Mouse (Mus musculus): ENCODE measurements around the gene Agap2. TPM values are rescaled to one million over a fixed set of nuclear protein-coding genes. Genes with fewer than 3 reads are reported as not detected.
A peak's percentile ranks its signal among the peaks of the same experiment; 100 is the strongest.

The Agap2 gene
- 0.72 and 0.85 TPM in 2 replicates for polyA plus RNA-seq (2011; ENCODE audit: insufficient read depth, insufficient read length, low read depth, missing spikeins)

DNA sequence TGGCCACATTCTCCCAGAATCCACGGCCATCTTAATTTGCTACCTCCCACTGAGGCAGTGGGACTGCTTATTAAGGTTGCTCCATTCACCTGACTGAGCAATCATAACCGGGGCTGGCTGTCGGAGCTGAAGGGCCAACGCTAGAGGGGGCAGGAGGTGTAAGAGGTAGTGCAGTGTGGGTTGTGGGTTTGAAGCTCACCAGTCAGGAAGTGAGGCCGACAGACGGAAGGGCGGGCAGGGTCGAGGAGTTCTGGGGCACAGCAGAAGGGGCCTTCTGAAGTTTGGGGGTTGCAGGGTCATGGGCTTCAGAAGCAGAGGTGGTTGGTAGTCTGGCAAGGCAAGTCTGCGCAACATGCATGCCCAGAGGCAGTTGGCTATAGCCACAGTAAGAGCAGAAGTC is at the start of gene Agap2:
Gene Agap2 (plus strand): TSS at position 205 of the 400 bp plus-strand sequence.
- H3K27ac ChIP-seq (ENCODE audit: insufficient read depth, low read length): no peak within 1 kb of the TSS
- TF ChIP-seq EP300 (IDR thresholded peaks at IDR 0.05; ENCODE audit: insufficient read depth, low read depth, low read length): no peak
- peak; percentile 29 for TF ChIP-seq CTCF (IDR thresholded peaks at IDR 0.05; ENCODE audit: low read depth, low read length)
- H3K36me3 ChIP-seq (ENCODE audit: control insufficient read depth, insufficient read depth, low read length, poor library complexity, severe bottlenecking): no peaks in the 10 kb centered on the region
- H3K4me3 ChIP-seq (ENCODE audit: low read depth, low read length): no peak within 1 kb of the TSS
- H3K27me3 ChIP-seq (ENCODE audit: control insufficient read depth, insufficient read depth, low read length, poor library complexity, severe bottlenecking): peaks cover 13% of the 10 kb centered on the region
- H3K4me1 ChIP-seq (ENCODE audit: control insufficient read depth, insufficient read depth, low read length): peaks cover 2% of the 10 kb centered on the region
- H3K9me3 ChIP-seq (replicated peaks; ENCODE audit: control insufficient read depth, insufficient read depth, low read length, poor library complexity, severe bottlenecking): no peaks in the 10 kb centered on the region
- H3K9ac ChIP-seq (ENCODE audit: low read depth, poor library complexity, severe bottlenecking): no peak within 1 kb of the TSS

DNA sequence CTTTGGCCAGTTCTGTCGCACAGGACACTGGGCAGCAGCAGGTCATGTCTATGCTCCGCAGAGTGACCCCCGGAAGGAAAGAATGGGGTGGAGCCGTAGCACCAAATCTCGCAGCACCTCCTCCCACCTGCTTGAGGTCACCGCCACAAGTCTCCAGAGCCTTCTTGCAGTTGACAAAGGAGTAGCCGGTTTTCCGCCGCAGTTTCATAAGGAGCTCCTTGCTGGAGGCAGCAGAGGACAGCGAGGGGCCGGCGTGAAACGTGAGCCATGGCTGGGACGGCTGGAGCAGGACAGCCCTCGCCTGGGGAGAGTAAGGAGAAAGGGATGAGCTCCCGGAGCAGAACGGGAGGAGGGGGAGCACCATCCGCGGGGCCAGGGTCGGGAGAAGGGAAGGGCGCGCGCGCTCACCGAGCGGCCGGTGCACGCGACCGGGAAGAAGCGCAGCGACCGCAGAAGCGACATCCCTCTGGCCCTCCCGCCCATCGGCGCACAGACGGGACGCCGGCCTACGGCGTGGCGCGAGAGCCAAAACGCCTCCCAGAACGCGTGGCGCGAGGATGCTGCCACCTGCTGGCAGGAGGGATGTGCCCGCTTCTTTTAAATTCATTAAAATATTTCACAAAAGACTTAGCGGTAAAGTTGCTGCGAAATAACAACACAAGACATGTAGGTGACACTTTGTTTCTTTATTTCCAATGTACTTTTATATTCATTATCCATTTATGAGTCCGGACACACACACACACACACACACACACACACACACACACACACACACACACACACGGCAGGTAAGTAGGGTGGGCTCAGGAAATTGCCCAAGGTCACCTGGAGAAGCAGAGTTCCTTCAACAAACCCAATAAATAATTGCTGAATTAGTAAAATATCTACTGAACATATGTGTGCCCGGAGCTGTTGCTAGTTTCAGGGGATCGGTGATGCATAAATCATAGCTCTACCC is 44.5 kb upstream of the Agap2 start, which contains the start of gene Tsfm:
Gene Tsfm (minus strand): TSS at position 505 of the 961 bp plus-strand sequence.
- peak within 1 kb of the TSS; percentile 79 for H3K9ac ChIP-seq (ENCODE audit: low read depth, poor library complexity, severe bottlenecking)
- H3K9me3 ChIP-seq (replicated peaks; ENCODE audit: control insufficient read depth, insufficient read depth, low read length, poor library complexity, severe bottlenecking): no peaks in the 10 kb centered on the region
- H3K27me3 ChIP-seq (ENCODE audit: control insufficient read depth, insufficient read depth, low read length, poor library complexity, severe bottlenecking): no peaks in the 10 kb centered on the region
- H3K4me3 ChIP-seq (ENCODE audit: low read depth, low read length): peak within 1 kb of the TSS; percentile 93
- H3K36me3 ChIP-seq (ENCODE audit: control insufficient read depth, insufficient read depth, low read length, poor library complexity, severe bottlenecking): peaks cover 21% of the 10 kb centered on the region
- 0 out of 2 replicates have a peak within 1 kb of the TSS, but pooled peaks have one; percentile 4 for H3K27ac ChIP-seq (ENCODE audit: insufficient read depth, low read length)
- no peaks in the 10 kb centered on the region for H3K4me1 ChIP-seq (ENCODE audit: control insufficient read depth, insufficient read depth, low read length)
- TF ChIP-seq EP300 (IDR thresholded peaks at IDR 0.05; ENCODE audit: insufficient read depth, low read depth, low read length) (peak; percentile 66; the same call in 1 of the 2 replicates), CTCF (IDR thresholded peaks at IDR 0.05; ENCODE audit: low read depth, low read length) (peak; percentile 86), POLR2A (IDR thresholded peaks at IDR 0.05; ENCODE audit: insufficient read depth, low read length) (no peak)

DNA sequence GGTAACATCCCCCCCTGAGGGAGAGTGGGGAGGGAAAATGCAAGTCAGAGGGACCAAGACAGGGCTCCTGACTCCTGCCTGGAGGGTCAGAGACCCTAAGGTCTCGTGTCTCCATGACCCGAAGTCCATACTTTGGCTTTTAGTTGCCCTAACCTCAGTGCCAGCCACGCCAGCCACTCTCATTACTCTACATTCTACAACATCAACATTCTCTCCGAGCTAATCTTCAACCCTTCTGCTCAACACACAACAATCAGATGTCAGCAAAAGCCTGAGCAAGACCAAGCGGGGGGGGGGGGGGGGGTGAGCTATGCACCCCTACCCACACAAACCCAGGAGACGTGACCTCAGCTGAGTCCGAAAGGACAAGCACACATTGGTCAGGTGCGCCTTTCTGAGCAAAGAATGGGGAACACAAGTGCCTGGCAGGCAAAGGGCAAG is 41.8 kb upstream of the Agap2 start:
- H3K27me3 ChIP-seq (ENCODE audit: control insufficient read depth, insufficient read depth, low read length, poor library complexity, severe bottlenecking): no peaks in the 10 kb centered on the region
- no peak overlapping the region for H3K27ac ChIP-seq (ENCODE audit: insufficient read depth, low read length)
- H3K36me3 ChIP-seq (ENCODE audit: control insufficient read depth, insufficient read depth, low read length, poor library complexity, severe bottlenecking): peaks cover 5% of the 10 kb centered on the region
- no peak overlapping the region for H3K9ac ChIP-seq (ENCODE audit: low read depth, poor library complexity, severe bottlenecking)
- no peak overlapping the region for H3K4me3 ChIP-seq (ENCODE audit: low read depth, low read length)
- H3K4me1 ChIP-seq (ENCODE audit: control insufficient read depth, insufficient read depth, low read length): no peaks in the 10 kb centered on the region
- TF ChIP-seq EP300 (IDR thresholded peaks at IDR 0.05; ENCODE audit: insufficient read depth, low read depth, low read length) (no peak), POLR2A (IDR thresholded peaks at IDR 0.05; ENCODE audit: insufficient read depth, low read length) (no peak), CTCF (IDR thresholded peaks at IDR 0.05; ENCODE audit: low read depth, low read length) (no peak)
- H3K9me3 ChIP-seq (replicated peaks; ENCODE audit: control insufficient read depth, insufficient read depth, low read length, poor library complexity, severe bottlenecking): no peaks in the 10 kb centered on the region

DNA sequence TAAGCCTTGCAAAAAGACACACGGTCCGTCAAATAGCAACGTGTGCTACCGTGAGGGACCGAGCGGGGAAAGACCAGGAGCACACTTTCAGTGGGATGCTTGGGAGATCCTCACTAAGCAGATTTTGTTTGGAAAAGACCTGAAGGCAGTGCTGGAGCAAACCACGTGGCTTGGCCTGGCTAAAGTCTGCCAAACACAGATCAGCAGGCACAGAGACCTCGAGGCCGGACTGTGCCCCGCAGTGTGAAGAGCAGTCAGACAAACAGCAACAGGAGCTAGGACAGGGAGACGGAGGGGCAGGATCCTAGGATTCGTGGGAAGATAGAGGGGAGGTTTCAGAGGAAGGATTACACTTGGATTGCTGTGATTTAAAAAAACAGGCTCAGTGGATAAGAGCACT is 38.8 kb upstream of the Agap2 start:
- Histone ChIP-seq H3K9me3 (replicated peaks; ENCODE audit: control insufficient read depth, insufficient read depth, low read length, poor library complexity, severe bottlenecking) (no peaks in the 10 kb centered on the region), H3K4me1 (ENCODE audit: control insufficient read depth, insufficient read depth, low read length) (no peaks in the 10 kb centered on the region), H3K27me3 (ENCODE audit: control insufficient read depth, insufficient read depth, low read length, poor library complexity, severe bottlenecking) (no peaks in the 10 kb centered on the region), H3K9ac (ENCODE audit: low read depth, poor library complexity, severe bottlenecking) (no peak overlapping the region), H3K4me3 (ENCODE audit: low read depth, low read length) (no peak overlapping the region), H3K36me3 (ENCODE audit: control insufficient read depth, insufficient read depth, low read length, poor library complexity, severe bottlenecking) (no peaks in the 10 kb centered on the region), H3K27ac (ENCODE audit: insufficient read depth, low read length) (no peak overlapping the region)
- no peak for TF ChIP-seq POLR2A (IDR thresholded peaks at IDR 0.05; ENCODE audit: insufficient read depth, low read length)
- no peak for TF ChIP-seq EP300 (IDR thresholded peaks at IDR 0.05; ENCODE audit: insufficient read depth, low read depth, low read length)
- TF ChIP-seq CTCF (IDR thresholded peaks at IDR 0.05; ENCODE audit: low read depth, low read length): no peak

DNA sequence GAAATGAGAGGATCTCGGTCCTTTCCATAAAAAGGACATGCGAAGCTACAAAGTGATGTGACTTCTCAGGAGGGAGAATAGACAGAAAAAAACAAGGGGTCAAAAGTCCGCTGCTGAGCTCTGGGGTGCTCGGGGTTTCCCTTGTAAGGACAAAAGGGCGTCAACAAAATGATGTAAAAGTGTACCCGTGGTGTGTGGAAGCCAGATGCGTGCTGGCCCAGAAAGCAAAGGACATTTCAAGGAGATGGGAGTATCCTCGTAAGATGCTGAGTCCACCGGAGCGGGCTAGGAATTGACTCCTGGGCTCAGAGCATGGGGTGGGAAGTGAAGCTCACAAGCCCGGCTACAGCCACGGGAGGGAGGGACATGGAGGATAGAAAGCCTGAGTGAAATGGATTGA is 37.4 kb upstream of the Agap2 start:
- Histone ChIP-seq H3K9me3 (replicated peaks; ENCODE audit: control insufficient read depth, insufficient read depth, low read length, poor library complexity, severe bottlenecking) (no peaks in the 10 kb centered on the region), H3K27ac (ENCODE audit: insufficient read depth, low read length) (no peak overlapping the region), H3K9ac (ENCODE audit: low read depth, poor library complexity, severe bottlenecking) (no peak overlapping the region), H3K27me3 (ENCODE audit: control insufficient read depth, insufficient read depth, low read length, poor library complexity, severe bottlenecking) (no peaks in the 10 kb centered on the region), H3K36me3 (ENCODE audit: control insufficient read depth, insufficient read depth, low read length, poor library complexity, severe bottlenecking) (no peaks in the 10 kb centered on the region), H3K4me3 (ENCODE audit: low read depth, low read length) (no peak overlapping the region), H3K4me1 (ENCODE audit: control insufficient read depth, insufficient read depth, low read length) (no peaks in the 10 kb centered on the region)
- TF ChIP-seq CTCF (IDR thresholded peaks at IDR 0.05; ENCODE audit: low read depth, low read length): no peak
- TF ChIP-seq EP300 (IDR thresholded peaks at IDR 0.05; ENCODE audit: insufficient read depth, low read depth, low read length): no peak
- TF ChIP-seq POLR2A (IDR thresholded peaks at IDR 0.05; ENCODE audit: insufficient read depth, low read length): no peak

Data from ES-Bruce4 (cell line).